Mouse (Mus musculus): ENCODE data around the gene Slc25a17. TPM values are rescaled to one million over a fixed set of nuclear protein-coding genes. Genes with fewer than 3 reads are reported as not detected.
A peak's percentile ranks its signal among the peaks of the same experiment; 100 is the strongest.

Slc25a17 gene
- polyA plus RNA-seq, 1 experiment from 2014 or later, result 113 TPM

DNA sequence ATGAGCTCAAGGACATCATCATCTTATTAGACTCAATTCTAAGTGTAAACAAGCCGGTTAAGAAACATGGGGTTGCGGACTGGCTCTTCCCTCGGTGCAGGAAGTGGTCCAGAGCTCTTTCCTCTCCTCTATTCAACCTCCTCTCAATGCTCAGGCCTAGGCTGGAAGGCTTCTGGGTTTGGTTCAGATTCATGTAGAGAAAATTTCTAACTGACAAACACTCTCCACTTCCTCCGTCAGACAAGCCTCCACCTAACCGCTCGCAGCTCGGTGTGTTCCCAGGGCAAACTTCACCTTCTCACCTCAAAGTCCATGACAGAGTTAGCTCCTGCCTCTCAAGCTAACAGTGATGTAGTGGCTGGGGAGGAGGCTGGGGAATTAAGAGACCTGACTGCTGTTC, 56.6 kb downstream of the Slc25a17 start:
- in situ Hi-C loops (cut with MboI; ENCODE audit: low pct_unique_long_range_greater_than_20kb), result no loop called here
- TF ChIP-seq CTCF (IDR thresholded peaks at IDR 0.05), result no peak
- POLR2A ChIA-PET, result no interaction called here

GRCm38 (mm10) chr15:81302151-81302808, 58.3 kb downstream of the Slc25a17 start:
- ATAC-seq (no peak), DNase-seq (ENCODE audit: low read depth, low spot score) (no peak)

More for the DNA sequence above, 56.6 kb downstream of the Slc25a17 start:
- CTCF ChIA-PET, result interaction anchor here (0.8 to 1.8 kb wide), 3 partner anchors 12 to 57 kb away, joined by 3 to 5 read pairs (median 3); no protein-coding TSS in a partner anchor
- no peak for ATAC-seq
- no peaks in the 10 kb centered on the region for H3K27me3 ChIP-seq
- no peak for DNase-seq (ENCODE audit: low read depth, low spot score)

DNA sequence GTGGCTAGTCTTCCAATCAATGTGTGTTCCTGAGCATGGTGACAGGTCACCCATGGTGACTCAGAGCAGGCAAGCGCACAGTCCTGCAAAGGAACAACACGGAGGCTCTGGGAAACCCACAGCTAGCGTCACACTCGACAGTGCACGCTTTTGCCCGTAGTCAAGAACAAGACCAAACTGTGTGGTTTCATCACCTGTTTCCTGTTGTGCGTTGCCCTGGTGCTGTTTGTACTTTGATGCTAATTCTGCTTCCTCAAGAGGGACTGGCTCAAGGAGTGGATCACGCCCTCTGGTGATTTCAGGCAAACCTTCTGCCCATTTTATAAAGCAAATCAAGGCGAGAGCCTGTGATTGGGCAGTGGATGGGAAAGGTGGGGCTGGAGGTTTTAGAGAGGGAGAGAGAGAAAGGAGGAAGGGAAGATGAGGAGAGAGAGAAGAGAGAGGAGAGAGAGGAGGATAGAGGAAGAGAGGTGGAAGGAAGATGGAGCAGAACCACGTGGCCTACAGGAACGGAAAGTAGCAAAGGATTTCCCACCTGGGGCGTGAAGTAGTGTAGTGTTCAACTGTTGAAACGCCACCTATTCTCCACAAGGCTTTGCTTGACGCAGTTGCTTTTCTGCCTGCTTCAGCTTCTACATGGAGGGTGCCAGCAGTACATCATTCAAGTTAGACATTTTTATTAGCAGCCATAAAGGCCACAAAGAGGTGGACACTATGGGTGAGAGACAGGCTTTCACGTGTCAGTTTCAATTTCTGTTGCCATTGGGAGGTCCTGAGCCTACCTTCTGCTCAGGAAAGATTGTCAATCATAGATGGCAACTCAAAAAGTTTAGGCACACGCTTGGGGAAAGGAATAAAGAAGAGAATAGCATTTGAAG, 59.2 kb downstream of the Slc25a17 start:
- H3K27me3 ChIP-seq, result no peaks in the 10 kb centered on the region
- in situ Hi-C loops (cut with MboI; ENCODE audit: low pct_unique_long_range_greater_than_20kb), result no loop called here
- POLR2A ChIA-PET, result interaction anchor here (1.0 kb wide), 1 partner anchor 9 kb away, joined by 3 read pairs; no protein-coding TSS in a partner anchor
- DNase-seq (ENCODE audit: low read depth, low spot score), result no peak
- CTCF ChIA-PET, result interaction anchor here (1.1 to 2.5 kb wide), 6 partner anchors 12 to 56 kb away, joined by 3 to 12 read pairs (median 4); no protein-coding TSS in a partner anchor
- no peak for TF ChIP-seq CTCF (IDR thresholded peaks at IDR 0.05)
- ATAC-seq, result no peak

More at GRCm38 (mm10) chr15:81302151-81302808, 58.3 kb downstream of the Slc25a17 start:
- CTCF ChIA-PET, result interaction anchor here (0.7 to 2.5 kb wide), 13 partner anchors 10 to 116 kb away, joined by 3 to 12 read pairs (median 4); no protein-coding TSS in a partner anchor
- no peaks in the 10 kb centered on the region for H3K27me3 ChIP-seq
- TF ChIP-seq CTCF (IDR thresholded peaks at IDR 0.05), result peak; percentile 69
- POLR2A ChIA-PET, result interaction anchor here (1.0 kb wide), 1 partner anchor 8 kb away, joined by 3 read pairs; no protein-coding TSS in a partner anchor
- in situ Hi-C loops (cut with MboI; ENCODE audit: low pct_unique_long_range_greater_than_20kb), result no loop called here

DNA sequence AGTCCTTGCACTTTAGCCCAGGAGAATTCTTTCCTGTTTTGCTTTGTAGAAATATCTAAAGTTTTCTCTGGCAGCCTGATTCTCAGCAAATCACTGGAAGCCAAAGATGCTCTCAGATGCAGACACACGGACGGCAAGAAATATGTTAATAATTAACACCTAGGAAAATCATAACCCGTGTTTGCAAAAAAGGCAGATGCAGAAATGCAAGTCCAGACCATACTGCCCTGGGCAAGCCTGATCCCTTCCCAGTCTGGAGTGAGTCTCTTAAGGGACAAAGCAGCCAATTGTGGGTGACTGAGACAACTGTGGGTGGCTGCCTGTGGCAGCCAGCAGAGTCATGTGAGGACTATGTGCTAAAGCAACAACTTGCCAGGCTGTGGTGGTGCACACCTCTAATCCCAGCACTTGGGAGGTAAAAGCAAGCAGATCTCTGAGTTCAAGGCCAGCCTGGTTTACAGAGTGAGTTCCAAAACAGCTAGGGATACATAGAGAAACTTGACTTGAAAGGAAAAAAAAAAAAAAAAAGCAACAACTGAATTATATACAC, 60.0 kb downstream of the Slc25a17 start:
- DNase-seq (ENCODE audit: low read depth, low spot score), result peak; percentile 75
- ATAC-seq, result peak; percentile 48
- H3K27me3 ChIP-seq, result no peaks in the 10 kb centered on the region
- in situ Hi-C loops (cut with MboI; ENCODE audit: low pct_unique_long_range_greater_than_20kb), result no loop called here
- POLR2A ChIA-PET, result interaction anchor here (0.7 kb wide), 1 partner anchor 23 kb away, joined by 3 read pairs; no protein-coding TSS in a partner anchor
- no peak for TF ChIP-seq CTCF (IDR thresholded peaks at IDR 0.05)
- CTCF ChIA-PET, result interaction anchor here (2.5 kb wide), 1 partner anchor 13 kb away, joined by 12 read pairs; no protein-coding TSS in a partner anchor

DNA sequence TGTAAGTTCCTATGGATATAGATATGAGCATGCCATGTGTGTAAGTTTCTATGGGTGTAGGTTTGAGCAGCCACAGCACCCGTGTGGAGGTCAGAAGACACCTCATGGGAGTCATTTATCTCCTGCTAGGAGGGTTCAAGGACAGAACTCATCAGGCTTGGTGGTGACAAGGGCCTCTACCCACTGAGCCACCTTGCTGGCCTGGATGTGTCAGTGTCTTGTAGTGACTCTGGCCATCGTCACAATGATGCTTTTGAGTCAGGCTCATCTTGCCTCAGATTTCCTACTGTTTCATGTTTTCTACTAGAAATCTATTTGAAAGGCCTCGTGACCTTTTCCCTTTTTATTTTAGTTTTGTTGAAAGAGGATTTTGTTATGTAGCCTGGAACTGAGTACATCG, 61.1 kb downstream of the Slc25a17 start:
- POLR2A ChIA-PET, result no interaction called here
- in situ Hi-C loops (cut with MboI; ENCODE audit: low pct_unique_long_range_greater_than_20kb), result no loop called here
- DNase-seq (ENCODE audit: low read depth, low spot score), result no peak
- no peaks in the 10 kb centered on the region for H3K27me3 ChIP-seq
- TF ChIP-seq CTCF (IDR thresholded peaks at IDR 0.05), result no peak
- CTCF ChIA-PET, result no interaction called here
- ATAC-seq, result no peak

- DNase-seq (ENCODE audit: low read depth, low spot score) (no peak), ATAC-seq (no peak)
- in situ Hi-C loops (cut with MboI; ENCODE audit: low pct_unique_long_range_greater_than_20kb), result no loop called here
- ChIA-PET CTCF (no interaction called here), POLR2A (no interaction called here)
- no peaks in the 10 kb centered on the region for H3K27me3 ChIP-seq
- no peak for TF ChIP-seq CTCF (IDR thresholded peaks at IDR 0.05)
Observed at GRCm38 (mm10) chr15:81298213-81298612, 62.4 kb downstream of the Slc25a17 start.

- in situ Hi-C loops (cut with MboI; ENCODE audit: low pct_unique_long_range_greater_than_20kb), result no loop called here
- no peaks in the 10 kb centered on the region for H3K27me3 ChIP-seq
- ChIA-PET POLR2A (no interaction called here), CTCF (no interaction called here)
- DNase-seq (ENCODE audit: low read depth, low spot score) (no peak), ATAC-seq (no peak)
- TF ChIP-seq CTCF (IDR thresholded peaks at IDR 0.05), result no peak
Observed at GRCm38 (mm10) chr15:81297543-81297942, 63.1 kb downstream of the Slc25a17 start.

DNA sequence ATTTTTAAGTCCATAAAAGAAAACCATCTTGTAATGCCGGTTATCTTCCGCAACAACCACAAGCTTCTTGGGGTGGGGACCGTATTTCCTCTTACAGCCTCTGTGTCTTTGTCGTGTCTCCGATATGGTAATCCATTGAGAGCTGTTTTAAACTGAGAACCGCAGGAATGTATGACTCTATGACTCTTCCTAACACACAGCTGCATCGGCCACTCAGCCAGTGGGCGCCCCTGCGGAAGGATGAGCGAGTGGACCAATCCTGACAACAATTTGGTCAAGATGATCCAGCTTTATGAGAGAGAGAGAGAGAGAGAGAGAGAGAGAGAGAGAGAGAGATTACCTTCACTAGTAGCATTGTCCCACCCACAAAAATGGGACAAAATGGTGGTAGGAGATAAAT, 65.7 kb downstream of the Slc25a17 start:
- ChIA-PET CTCF (interaction anchor here (0.8 to 1.1 kb wide), 3 partner anchors 10 to 31 kb away, joined by 3 to 5 read pairs (median 4); no protein-coding TSS in a partner anchor), POLR2A (no interaction called here)
- H3K27me3 ChIP-seq, result no peaks in the 10 kb centered on the region
- DNase-seq (ENCODE audit: low read depth, low spot score) (no peak), ATAC-seq (no peak)
- in situ Hi-C loops (cut with MboI; ENCODE audit: low pct_unique_long_range_greater_than_20kb), result no loop called here
- no peak for TF ChIP-seq CTCF (IDR thresholded peaks at IDR 0.05)

GRCm38 (mm10) chr15:81294386-81294785, 66.2 kb downstream of the Slc25a17 start:
- no peaks in the 10 kb centered on the region for H3K27me3 ChIP-seq
- ATAC-seq, result no peak
- in situ Hi-C loops (cut with MboI; ENCODE audit: low pct_unique_long_range_greater_than_20kb), result no loop called here
- no peak for DNase-seq (ENCODE audit: low read depth, low spot score)
- no peak for TF ChIP-seq CTCF (IDR thresholded peaks at IDR 0.05)
- ChIA-PET CTCF (interaction anchor here (0.8 to 1.0 kb wide), 2 partner anchors 10 to 31 kb away, joined by 4 to 5 read pairs; no protein-coding TSS in a partner anchor), POLR2A (no interaction called here)

- ATAC-seq (no peak), DNase-seq (ENCODE audit: low read depth, low spot score) (no peak)
- ChIA-PET POLR2A (no interaction called here), CTCF (no interaction called here)
- in situ Hi-C loops (cut with MboI; ENCODE audit: low pct_unique_long_range_greater_than_20kb), result no loop called here
- H3K27me3 ChIP-seq, result no peaks in the 10 kb centered on the region
- no peak for TF ChIP-seq CTCF (IDR thresholded peaks at IDR 0.05)
Observed at GRCm38 (mm10) chr15:81290747-81291146, 69.9 kb downstream of the Slc25a17 start.

Data from Patski (cell line).